Mouse (Mus musculus) hindbrain, embryonic 15.5 days (tissue): ENCODE data around the gene Slc35a3. TPM values are rescaled to one million over a fixed set of nuclear protein-coding genes. Genes with fewer than 3 reads are reported as not detected.

Source experiments
- ATAC-seq: fragments of 200-750 bp; cut with Nextera tagmentation; 2 replicates; pipeline ENCODE4 v1.8.0; 2017; ENCODE audit warnings: low read depth, moderate number of reproducible peaks, moderate TSS enrichment; ENCODE audit not compliant: low FRiP score
- H3K27ac ChIP-seq: fragments of 300-500 bp; sonication (generic); replicated peaks from 2 replicates; pipeline ENCODE4 v1.5.1; 2015; ENCODE audit warnings: mild to moderate bottlenecking, inconsistent platforms
- H3K27me3 ChIP-seq: fragments of 300-500 bp; sonication (generic); 2 replicates; pipeline ENCODE4 v1.6.1; 2015; ENCODE audit warnings: control low read depth, inconsistent platforms
- H3K36me3 ChIP-seq: fragments of 300-500 bp; sonication (generic); 2 replicates; pipeline ENCODE4 v1.6.1; 2015; ENCODE audit warnings: control low read depth, inconsistent platforms
- H3K4me1 ChIP-seq: fragments of 300-500 bp; sonication (generic); replicated peaks from 2 replicates; pipeline ENCODE4 v1.6.1; 2015; ENCODE audit warnings: control low read depth, inconsistent platforms
- H3K4me2 ChIP-seq: fragments of 300-500 bp; sonication (generic); 2 replicates; pipeline ENCODE4 v1.6.1; 2015; ENCODE audit warnings: moderate library complexity, mild to moderate bottlenecking, inconsistent platforms
- H3K4me3 ChIP-seq: fragments of 300-500 bp; sonication (generic); 2 replicates; pipeline ENCODE4 v1.5.1; 2015; ENCODE audit warnings: mild to moderate bottlenecking, inconsistent platforms
- H3K9ac ChIP-seq: fragments of 300-500 bp; sonication (generic); 2 replicates; pipeline ENCODE4 v1.6.1; 2015; ENCODE audit warnings: inconsistent platforms
- H3K9me3 ChIP-seq: fragments of 300-500 bp; sonication (generic); 2 replicates; pipeline ENCODE4 v1.6.1; 2016; ENCODE audit warnings: control low read depth, inconsistent platforms
- WGBS: fragments of 180-500 bp; shearing (Covaris S2); methylation state at CpG from one replicate; pipeline ENCODE4 v1.1.7; 2015; 5-methylcytosine and 5-hydroxymethylcytosine counted together
- polyA plus RNA-seq: library from polyadenylated mRNA; unstranded; fragments of >200 nt; fragmentation: Nextera tagmentation; extraction: Ambion mirVana; gene quantifications from 2 replicates; pipeline ENCODE4 v1.2.1, GENCODE M21; 2015

The Slc35a3 gene
- polyA plus RNA-seq, 1 experiment from 2014 or later, result 8.7 TPM

DNA sequence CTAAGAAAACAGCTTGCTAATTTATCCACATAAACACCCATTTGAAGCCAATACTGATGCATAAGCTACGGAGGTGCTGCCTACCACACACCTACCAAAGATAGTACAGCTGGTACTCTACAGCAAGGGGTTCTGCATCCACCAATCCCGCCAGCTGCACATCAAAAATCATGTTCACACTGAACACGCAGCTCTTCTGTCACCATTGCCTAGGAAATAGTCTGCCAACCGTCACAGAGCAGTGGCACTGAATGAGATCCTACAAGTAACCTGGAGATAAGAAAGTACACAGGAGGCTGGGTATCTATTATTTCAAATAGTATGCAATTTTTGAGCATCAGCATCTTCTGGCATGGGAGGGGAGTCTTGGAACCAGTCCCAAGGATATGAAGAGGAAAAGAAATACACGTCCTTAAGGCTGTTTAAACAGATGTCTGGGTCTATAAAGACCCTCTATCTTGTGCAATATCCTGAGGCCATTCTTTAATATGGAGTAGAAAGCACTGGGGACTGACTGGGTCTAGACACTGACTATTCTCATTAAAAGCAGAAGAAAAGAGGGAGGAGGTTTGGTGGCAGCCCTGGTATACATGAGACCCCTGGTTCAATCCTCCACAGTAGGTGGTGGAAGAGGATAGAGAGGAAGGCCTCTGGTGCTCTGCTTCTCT, 59.2 kb downstream of the Slc35a3 start:
- Histone ChIP-seq H3K4me2 (no peak overlapping the region), H3K36me3 (peaks cover 4% of the 10 kb centered on the region; the same call in 1 of the 2 replicates), H3K4me1 (peaks cover 27% of the 10 kb centered on the region), H3K9ac (no peak overlapping the region), H3K9me3 (no peaks in the 10 kb centered on the region), H3K4me3 (no peak overlapping the region), H3K27me3 (no peaks in the 10 kb centered on the region), H3K27ac (no peak overlapping the region)
- ATAC-seq, result no peak
- WGBS, result 69% methylated on average over 5 of the region's 5 CpGs

DNA sequence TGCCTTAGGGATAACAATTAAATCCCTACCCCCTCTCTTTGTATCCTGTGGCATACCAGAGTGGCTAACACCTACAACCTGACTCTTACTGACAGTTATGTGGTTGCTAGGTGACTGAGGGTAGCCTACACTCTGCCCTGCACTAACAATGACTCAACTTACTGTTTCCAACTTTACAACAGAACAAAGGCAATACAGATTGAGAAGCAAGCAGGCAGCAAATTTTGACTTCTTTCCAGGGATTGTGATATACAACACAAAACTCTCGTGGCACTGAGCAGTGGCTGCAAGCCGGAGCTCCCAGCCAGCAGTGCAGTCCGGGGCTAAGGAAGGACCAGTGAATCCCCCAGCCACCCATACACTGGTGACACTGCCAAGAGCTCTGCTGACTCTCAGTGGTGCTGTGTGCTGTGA, 60.6 kb downstream of the Slc35a3 start:
- no peak overlapping the region for H3K27ac ChIP-seq
- H3K4me3 ChIP-seq, result no peak overlapping the region
- peaks cover 5% of the 10 kb centered on the region for H3K36me3 ChIP-seq
- 49% methylated on average over 3 of the region's 3 CpGs for WGBS
- H3K4me2 ChIP-seq, result no peak overlapping the region
- no peak overlapping the region for H3K9ac ChIP-seq
- H3K9me3 ChIP-seq, result no peaks in the 10 kb centered on the region
- no peak for ATAC-seq
- peaks cover 19% of the 10 kb centered on the region; the same call in 1 of the 2 replicates for H3K4me1 ChIP-seq
- H3K27me3 ChIP-seq, result no peaks in the 10 kb centered on the region

DNA sequence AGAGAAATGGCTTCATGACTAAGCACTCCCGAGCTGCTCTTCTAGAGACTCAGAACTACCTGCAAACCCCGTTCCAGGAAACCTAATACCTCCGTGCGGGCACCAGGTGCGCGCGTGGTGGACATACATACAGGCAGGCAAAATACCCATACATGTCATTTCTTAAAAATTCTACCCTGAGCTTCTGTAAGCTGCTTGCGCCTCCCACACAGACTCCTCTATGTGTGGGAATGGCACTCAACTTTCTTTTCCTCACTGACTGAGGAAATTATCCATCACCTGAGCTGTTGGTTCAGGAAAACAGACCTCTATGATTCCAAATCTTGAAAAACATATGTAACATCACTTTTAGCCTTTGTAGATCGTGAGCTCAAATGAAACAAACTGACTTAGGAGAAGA, 61.9 kb downstream of the Slc35a3 start:
- Histone ChIP-seq H3K36me3 (peaks cover 16% of the 10 kb centered on the region), H3K27me3 (no peaks in the 10 kb centered on the region), H3K27ac (no peak overlapping the region), H3K9ac (no peak overlapping the region), H3K4me3 (no peak overlapping the region), H3K4me2 (no peak overlapping the region), H3K4me1 (peaks cover 13% of the 10 kb centered on the region; the same call in 1 of the 2 replicates), H3K9me3 (no peaks in the 10 kb centered on the region)
- WGBS, result 97% methylated on average over 9 of the region's 9 CpGs
- no peak for ATAC-seq

DNA sequence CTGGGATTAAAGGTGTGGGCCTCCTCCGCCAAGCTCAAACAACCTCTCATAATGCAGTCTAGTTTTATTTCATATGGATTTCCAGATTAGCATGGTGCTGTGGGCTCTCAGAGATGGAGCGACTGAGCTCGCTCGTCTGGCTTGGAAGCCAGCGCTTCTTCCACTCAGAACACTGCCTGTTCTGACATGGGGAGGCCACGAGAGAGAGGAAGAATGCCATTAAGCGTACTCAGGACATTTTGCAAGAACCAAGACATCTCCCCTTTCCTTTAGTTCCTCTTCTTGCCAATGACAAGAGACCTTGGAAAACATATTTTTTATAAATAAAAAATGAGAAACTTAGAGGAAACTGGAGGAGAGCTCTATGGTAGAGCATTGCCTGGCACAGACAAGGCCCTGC, 63.8 kb downstream of the Slc35a3 start:
- Histone ChIP-seq H3K36me3 (peaks cover 29% of the 10 kb centered on the region), H3K4me1 (peaks cover 13% of the 10 kb centered on the region; the same call in 1 of the 2 replicates), H3K27ac (no peak overlapping the region), H3K4me2 (no peak overlapping the region), H3K27me3 (no peaks in the 10 kb centered on the region), H3K4me3 (no peak overlapping the region), H3K9me3 (no peaks in the 10 kb centered on the region), H3K9ac (no peak overlapping the region)
- no peak for ATAC-seq
- WGBS, result 95% methylated on average over 7 of the region's 7 CpGs

DNA sequence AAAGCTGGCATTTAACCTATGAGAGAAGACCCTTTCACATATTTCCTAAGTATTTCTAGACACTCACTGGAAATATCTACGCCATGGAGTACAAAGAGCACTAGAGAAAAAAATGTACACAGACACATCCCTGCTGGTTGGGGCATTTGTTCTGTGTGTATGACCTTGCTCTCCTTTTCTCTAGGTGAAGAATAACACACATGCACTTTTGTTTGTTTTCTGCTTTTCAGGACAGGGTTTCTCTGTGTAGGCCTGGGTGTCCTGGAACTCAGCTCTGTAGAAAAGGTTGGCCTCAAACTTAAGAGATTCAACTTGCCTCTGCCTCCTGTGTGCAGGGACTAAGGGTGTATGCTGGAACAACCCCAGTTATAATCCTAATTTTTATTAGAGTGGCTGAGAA, 66.2 kb downstream of the Slc35a3 start:
- WGBS, result 92% methylated on average over 1 of the region's 1 CpGs
- H3K9me3 ChIP-seq, result no peaks in the 10 kb centered on the region
- ATAC-seq, result no peak
- no peak overlapping the region for H3K4me2 ChIP-seq
- H3K4me1 ChIP-seq, result no peaks in the 10 kb centered on the region
- H3K4me3 ChIP-seq, result no peak overlapping the region
- peaks cover 48% of the 10 kb centered on the region for H3K36me3 ChIP-seq
- H3K9ac ChIP-seq, result no peak overlapping the region
- H3K27me3 ChIP-seq, result no peaks in the 10 kb centered on the region
- no peak overlapping the region for H3K27ac ChIP-seq

DNA sequence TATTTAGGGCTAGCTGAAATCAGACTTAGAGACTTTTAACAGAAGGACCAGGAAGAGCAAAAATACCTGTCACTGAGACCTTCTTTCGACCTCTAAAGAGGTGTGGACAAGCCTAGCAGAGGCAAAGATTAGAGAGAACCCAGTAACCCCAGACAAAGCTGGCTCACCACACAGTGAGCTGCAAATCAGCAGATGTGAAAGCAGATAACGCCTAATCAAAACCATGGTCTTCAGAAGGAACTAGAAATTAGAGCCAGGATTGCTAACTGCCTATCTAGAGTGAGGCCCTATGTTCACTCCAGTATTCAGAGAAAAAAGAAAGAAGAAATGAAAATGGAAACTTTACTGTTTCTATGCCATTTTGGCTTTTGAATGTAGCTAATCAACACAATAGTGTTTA, 70.3 kb downstream of the Slc35a3 start:
- Histone ChIP-seq H3K4me1 (no peaks in the 10 kb centered on the region), H3K4me2 (no peak overlapping the region), H3K9me3 (no peaks in the 10 kb centered on the region), H3K27me3 (no peaks in the 10 kb centered on the region), H3K27ac (no peak overlapping the region), H3K9ac (no peak overlapping the region), H3K36me3 (peaks cover 80% of the 10 kb centered on the region), H3K4me3 (no peak overlapping the region)
- WGBS, result 88% methylated on average over 2 of the region's 2 CpGs
- ATAC-seq, result no peak

DNA sequence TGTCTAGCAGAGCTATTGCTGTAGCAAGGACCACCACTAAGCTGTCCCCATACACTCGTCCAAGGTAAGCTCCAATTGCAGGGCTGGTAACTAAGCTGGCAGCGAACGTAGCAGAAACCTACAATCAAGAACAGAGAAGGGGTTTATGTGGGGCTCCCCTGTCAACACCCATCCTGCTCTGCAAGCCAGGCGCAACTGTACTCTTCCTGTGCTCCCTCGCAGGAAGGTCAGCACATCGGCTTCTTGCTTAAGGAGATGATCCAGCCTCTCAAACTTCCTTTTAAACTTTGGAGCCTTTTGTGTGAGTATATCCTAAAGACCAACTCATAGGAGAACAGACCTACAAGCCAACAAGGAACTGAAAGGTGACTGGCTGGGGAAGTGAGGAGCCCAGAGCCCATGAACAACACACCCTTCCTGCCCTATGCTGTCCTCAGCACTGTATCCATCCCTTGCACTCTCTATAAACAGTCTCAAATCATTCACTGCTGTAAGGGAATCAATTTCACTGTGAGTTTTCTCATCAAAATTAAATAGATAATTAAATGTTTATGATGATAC, 70.7 kb downstream of the Slc35a3 start:
- no peak overlapping the region for H3K27ac ChIP-seq
- H3K27me3 ChIP-seq, result no peaks in the 10 kb centered on the region
- H3K4me1 ChIP-seq, result no peaks in the 10 kb centered on the region
- H3K36me3 ChIP-seq, result peaks cover 84% of the 10 kb centered on the region
- no peak overlapping the region for H3K4me2 ChIP-seq
- no peaks in the 10 kb centered on the region for H3K9me3 ChIP-seq
- ATAC-seq, result no peak
- H3K9ac ChIP-seq, result no peak overlapping the region
- 95% methylated on average over 6 of the region's 6 CpGs for WGBS
- no peak overlapping the region for H3K4me3 ChIP-seq

DNA sequence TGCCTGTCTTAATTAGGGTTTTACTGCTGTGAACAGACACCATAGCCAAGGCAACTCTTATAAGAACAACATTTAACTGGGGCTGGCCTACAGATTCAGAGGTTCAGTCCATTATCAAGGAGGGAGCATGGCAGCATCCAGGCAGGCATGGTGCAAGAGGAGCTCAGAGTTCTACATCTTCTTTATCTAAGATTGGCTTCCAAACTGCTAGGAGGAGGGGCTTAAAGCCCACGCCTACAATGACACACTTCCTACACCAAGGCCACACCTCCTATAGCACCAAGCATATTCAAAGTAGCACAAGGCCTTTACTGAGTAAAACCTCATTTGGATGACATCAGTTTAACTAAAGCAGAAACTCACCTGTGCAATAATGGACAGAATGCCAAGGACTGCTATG, 72.6 kb downstream of the Slc35a3 start:
- H3K4me3 ChIP-seq, result no peak overlapping the region
- WGBS, result 87% methylated on average over 1 of the region's 1 CpGs
- H3K4me2 ChIP-seq, result no peak overlapping the region
- H3K36me3 ChIP-seq, result peaks cover 84% of the 10 kb centered on the region
- H3K4me1 ChIP-seq, result no peaks in the 10 kb centered on the region
- H3K27me3 ChIP-seq, result no peaks in the 10 kb centered on the region
- no peak overlapping the region for H3K9ac ChIP-seq
- no peak for ATAC-seq
- no peak overlapping the region for H3K27ac ChIP-seq
- no peaks in the 10 kb centered on the region for H3K9me3 ChIP-seq

DNA sequence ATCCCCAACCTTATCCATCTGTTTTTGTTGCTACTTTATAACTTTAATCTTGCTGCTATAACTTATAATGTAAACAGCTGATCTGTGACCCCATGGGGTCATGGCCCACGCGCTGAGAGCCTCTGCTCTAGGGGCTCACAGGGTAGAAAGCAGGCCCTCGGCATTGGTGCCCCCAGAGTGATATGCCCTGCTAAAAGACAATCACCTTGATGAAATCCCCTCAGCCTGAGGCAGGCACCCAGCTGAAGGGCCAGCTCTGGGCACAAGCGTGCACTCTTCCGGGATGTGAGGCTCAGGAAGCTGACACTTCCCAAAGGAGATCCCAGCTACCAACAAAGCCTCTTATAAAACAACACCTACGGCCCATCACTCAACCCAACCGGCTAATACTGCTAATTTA, 74.1 kb downstream of the Slc35a3 start:
- Histone ChIP-seq H3K4me2 (no peak overlapping the region), H3K9ac (no peak overlapping the region), H3K36me3 (peaks cover 90% of the 10 kb centered on the region), H3K4me1 (no peaks in the 10 kb centered on the region), H3K27ac (no peak overlapping the region), H3K27me3 (no peaks in the 10 kb centered on the region), H3K4me3 (no peak overlapping the region), H3K9me3 (no peaks in the 10 kb centered on the region)
- ATAC-seq, result no peak
- WGBS, result 88% methylated on average over 7 of the region's 7 CpGs

DNA sequence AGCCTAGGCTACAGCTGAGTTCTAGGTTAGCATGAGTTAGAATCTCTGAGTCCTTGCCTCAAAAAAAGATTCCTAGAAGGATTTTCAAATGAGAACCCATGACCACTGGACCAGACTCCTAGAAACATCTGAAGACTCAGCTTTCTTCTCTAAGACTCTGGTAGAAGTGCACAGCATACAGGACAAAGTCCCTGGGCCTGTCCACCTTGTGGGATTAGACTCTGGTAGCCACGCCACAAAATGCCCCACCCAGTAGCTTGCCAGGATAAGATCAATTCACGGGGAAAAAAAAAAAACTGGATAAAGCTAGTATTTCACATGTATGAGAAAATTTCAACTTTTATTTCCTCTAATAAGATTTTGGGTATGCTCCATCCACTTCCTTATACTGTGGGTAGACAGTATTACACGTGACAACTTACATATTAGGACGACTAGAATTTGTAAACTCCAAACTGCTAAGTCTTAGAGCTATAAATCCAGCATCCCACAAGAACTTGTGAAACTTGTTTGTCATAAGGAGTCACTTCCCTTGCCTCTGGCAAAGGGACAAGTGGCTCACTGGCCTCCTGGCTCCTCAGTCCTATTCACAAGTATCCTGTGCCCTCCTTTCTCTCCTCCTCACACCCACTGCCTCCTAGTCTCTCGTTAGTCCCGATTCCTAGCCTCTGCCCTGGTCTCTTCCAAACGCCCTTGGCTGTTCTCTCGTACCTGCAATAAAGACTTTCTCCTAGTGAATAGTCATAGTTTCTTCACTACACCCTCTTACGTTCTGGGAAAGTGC, 74.7 kb downstream of the Slc35a3 start:
- Histone ChIP-seq H3K9me3 (no peaks in the 10 kb centered on the region), H3K27me3 (no peaks in the 10 kb centered on the region), H3K4me2 (no peak overlapping the region), H3K36me3 (peaks cover 90% of the 10 kb centered on the region), H3K27ac (no peak overlapping the region), H3K9ac (no peak overlapping the region), H3K4me3 (no peak overlapping the region), H3K4me1 (no peaks in the 10 kb centered on the region)
- no peak for ATAC-seq
- 91% methylated on average over 9 of the region's 9 CpGs for WGBS

DNA sequence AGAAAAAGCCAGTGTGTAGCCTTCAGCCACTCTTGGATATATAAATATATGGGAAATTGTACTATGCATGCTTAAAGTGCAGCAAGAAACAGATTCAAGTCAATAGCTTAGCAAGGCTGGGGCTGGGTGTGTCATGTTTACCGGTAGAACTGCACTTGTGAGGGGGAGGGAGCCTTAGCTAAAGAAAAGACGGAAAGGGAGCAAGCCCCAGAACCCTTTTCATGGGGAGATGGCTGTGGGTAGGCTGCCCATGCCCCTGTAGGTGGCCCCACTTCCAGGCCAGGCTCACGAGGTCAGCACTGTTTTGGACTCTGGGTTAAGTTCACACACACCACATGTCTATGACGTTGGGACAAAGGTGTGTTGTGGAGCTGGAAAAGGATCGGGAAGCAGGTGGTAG, 76.8 kb downstream of the Slc35a3 start:
- no peak for ATAC-seq
- Histone ChIP-seq H3K27ac (no peak overlapping the region), H3K4me1 (no peaks in the 10 kb centered on the region), H3K4me2 (no peak overlapping the region), H3K4me3 (no peak overlapping the region), H3K9me3 (no peaks in the 10 kb centered on the region), H3K9ac (no peak overlapping the region), H3K27me3 (no peaks in the 10 kb centered on the region), H3K36me3 (peaks cover 89% of the 10 kb centered on the region)
- WGBS, result 68% methylated on average over 5 of the region's 5 CpGs

DNA sequence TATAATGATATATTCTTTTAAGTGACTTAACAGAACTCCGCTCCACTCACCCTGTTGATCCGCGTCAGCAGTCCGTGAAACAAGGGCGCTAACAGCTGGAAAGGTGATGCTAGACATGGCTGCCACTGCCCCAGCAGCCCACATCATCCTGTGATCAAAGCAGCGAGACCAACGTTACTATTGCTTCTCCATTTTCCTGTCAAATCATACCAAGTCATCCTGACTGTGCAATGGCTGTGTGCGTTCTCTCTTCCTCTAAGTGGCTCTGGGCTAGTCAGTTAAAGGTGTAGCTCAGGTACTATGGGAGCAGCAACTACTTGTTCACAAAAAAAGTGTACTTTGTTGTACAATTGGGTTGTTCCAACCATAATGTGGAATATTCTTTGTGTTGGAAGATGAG, 77.8 kb downstream of the Slc35a3 start:
- Histone ChIP-seq H3K9me3 (no peaks in the 10 kb centered on the region), H3K4me3 (no peak overlapping the region), H3K4me2 (no peak overlapping the region), H3K27me3 (no peaks in the 10 kb centered on the region), H3K9ac (no peak overlapping the region), H3K4me1 (no peaks in the 10 kb centered on the region), H3K36me3 (peaks cover 84% of the 10 kb centered on the region), H3K27ac (no peak overlapping the region)
- 94% methylated on average over 8 of the region's 8 CpGs for WGBS
- no peak for ATAC-seq
